Mouse (Mus musculus) ES-Bruce4 (cell line): Measurements from ENCODE around the gene Akna.

Source experiments
- CTCF ChIP-seq: IDR thresholded peaks from one replicate; pipeline ENCODE4 v1.8.1; 2011; ENCODE audit warnings: low read depth, low read length
- EP300 ChIP-seq: IDR thresholded peaks from 2 replicates; pipeline ENCODE4 v1.6.1; 2011; ENCODE audit warnings: low read depth, low read length; ENCODE audit not compliant: insufficient read depth

DNA sequence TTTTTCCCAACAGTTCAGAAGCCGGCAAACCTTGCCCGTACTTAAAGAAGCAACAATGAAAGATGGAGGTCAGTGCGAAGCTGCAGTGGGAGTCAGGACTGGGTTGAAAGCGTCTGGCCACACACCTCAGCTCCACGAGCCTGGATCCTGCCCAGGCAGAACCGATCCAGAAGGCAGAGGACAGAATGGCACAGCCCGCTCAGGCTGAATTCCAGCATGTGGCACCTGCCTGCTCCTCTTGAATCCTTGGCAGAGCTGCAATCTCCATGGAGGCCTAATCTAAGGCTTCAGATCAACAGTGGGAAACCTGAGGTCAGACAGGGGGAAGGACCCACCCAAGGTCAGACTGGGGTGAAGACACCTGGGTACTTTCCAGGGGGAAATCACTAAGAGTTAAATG is 38.5 kb upstream of the Akna start:
- no peak for TF ChIP-seq CTCF
- no peak for TF ChIP-seq EP300
